16 mouse cellular contexts compared by ENCODE assay signal in the genomic region with DNA sequence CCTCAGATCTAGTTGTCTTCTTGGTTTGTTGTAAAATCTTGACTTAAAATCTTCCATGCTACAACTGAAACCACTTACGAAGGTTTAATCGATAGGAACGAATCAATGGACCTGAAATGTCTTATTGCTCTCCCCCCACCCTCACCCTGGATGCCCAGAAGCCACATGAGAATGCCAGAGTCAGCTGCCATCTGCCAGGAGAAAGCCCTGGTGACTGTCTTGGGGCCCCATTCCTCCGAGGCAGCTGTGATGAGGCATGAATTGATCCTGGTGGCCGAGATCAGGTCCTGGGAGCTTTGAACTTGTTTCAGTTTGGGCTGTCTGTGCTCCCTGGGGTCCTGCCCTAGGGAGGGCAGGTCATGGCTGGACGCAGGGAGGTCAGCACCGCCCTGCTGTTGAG. TPM values are rescaled to one million over a fixed set of nuclear protein-coding genes. Genes with fewer than 3 reads are reported as not detected.
DNase-seq lines count a peak whose midpoint lies in the region; ATAC-seq lines count a peak whose summit lies in the region.
"Had no signal": no experiment of that assay in that cellular context is flagged by ENCODE, and none has a peak within 500 bp of the region (broad histone marks: within the 10 kb centered on the region; RNA-seq: fewer than 3 reads in every experiment).

No protein-coding gene starts in this region.

- no peak overlapping the region for H3K9ac ChIP-seq in hindbrain, embryonic 14.5 days
- no peak overlapping the region for H3K9ac ChIP-seq in neural tube, embryonic 13.5 days
- H3K9ac ChIP-seq in stomach, embryonic 16.5 days (ENCODE audit: low read length), result no peak overlapping the region
- H3K9ac ChIP-seq: forebrain, embryonic 12.5 days had no signal

- peaks cover 9% of the 10 kb centered on the region; the same call in 1 of the 2 replicates for H3K27me3 ChIP-seq in hindbrain, embryonic 10.5 days (ENCODE audit: insufficient read depth, poor library complexity, severe bottlenecking)
- H3K27me3 ChIP-seq in hindbrain, embryonic 14.5 days (ENCODE audit: control insufficient read depth, insufficient read depth, low read length), result no peaks in the 10 kb centered on the region
- H3K27me3 ChIP-seq in neural tube, embryonic 13.5 days, result no peaks in the 10 kb centered on the region
- no peaks in the 10 kb centered on the region for H3K27me3 ChIP-seq in limb, embryonic 10.5 days (ENCODE audit: low read depth, poor library complexity, severe bottlenecking)
- no peaks in the 10 kb centered on the region for H3K27me3 ChIP-seq in stomach, embryonic 16.5 days (ENCODE audit: control insufficient read depth, insufficient read depth, low read length)

- no peak overlapping the region for H3K4me2 ChIP-seq in hindbrain, embryonic 14.5 days (replicated peaks)
- H3K4me2 ChIP-seq in neural tube, embryonic 13.5 days, result no peak overlapping the region
- H3K4me2 ChIP-seq in stomach, embryonic 16.5 days (ENCODE audit: low read depth, low read length), result no peak overlapping the region
- H3K4me2 ChIP-seq: forebrain, embryonic 12.5 days; liver, embryonic 11.5 days had no signal

- H3K27ac ChIP-seq in hindbrain, embryonic 10.5 days, result peak overlapping the region; percentile 87
- H3K27ac ChIP-seq in hindbrain, embryonic 14.5 days, result no peak overlapping the region
- H3K27ac ChIP-seq in neural tube, embryonic 13.5 days (replicated peaks), result 0 out of 2 replicates have a peak overlapping the region, but pooled peaks have one; percentile 18
- H3K27ac ChIP-seq in limb, embryonic 10.5 days, result peak overlapping the region; percentile 39; the same call in 1 of the 2 replicates
- 0 out of 2 replicates have a peak overlapping the region, but pooled peaks have one; percentile 58 for H3K27ac ChIP-seq in stomach, embryonic 16.5 days (ENCODE audit: low read length)
- H3K27ac ChIP-seq: left cerebral cortex, adult 2 months had no signal

- no peak for ATAC-seq in hindbrain, embryonic 14.5 days (ENCODE audit: low FRiP score)
- no peak for ATAC-seq in neural tube, embryonic 13.5 days (ENCODE audit: low read depth)
- no peak for ATAC-seq in stomach, embryonic 16.5 days (ENCODE audit: insufficient read depth, low FRiP score)
- ATAC-seq: intestine, embryonic 16.5 days had no signal

- H3K36me3 ChIP-seq in hindbrain, embryonic 10.5 days, result no peaks in the 10 kb centered on the region
- H3K36me3 ChIP-seq in hindbrain, embryonic 14.5 days (replicated peaks; ENCODE audit: control insufficient read depth, insufficient read depth), result no peaks in the 10 kb centered on the region
- H3K36me3 ChIP-seq in neural tube, embryonic 13.5 days, result no peaks in the 10 kb centered on the region
- H3K36me3 ChIP-seq in limb, embryonic 10.5 days, result no peaks in the 10 kb centered on the region
- no peaks in the 10 kb centered on the region for H3K36me3 ChIP-seq in stomach, embryonic 16.5 days (ENCODE audit: control insufficient read depth, insufficient read depth, low read length)
- H3K36me3 ChIP-seq: forebrain, embryonic 12.5 days had no signal

- 52% methylated on average over 7 of the region's 7 CpGs for WGBS in hindbrain, embryonic 10.5 days
- WGBS in hindbrain, embryonic 14.5 days, result 51% methylated on average over 7 of the region's 7 CpGs
- WGBS in neural tube, embryonic 13.5 days, result 58% methylated on average over 7 of the region's 7 CpGs
- WGBS in limb, embryonic 10.5 days, result 67% methylated on average over 7 of the region's 7 CpGs
- 77% methylated on average over 7 of the region's 7 CpGs for WGBS in stomach, embryonic 16.5 days

- H3K4me3 ChIP-seq in hindbrain, embryonic 10.5 days, result no peak overlapping the region
- H3K4me3 ChIP-seq in hindbrain, embryonic 14.5 days (replicated peaks; ENCODE audit: low read length), result no peak overlapping the region
- H3K4me3 ChIP-seq in neural tube, embryonic 13.5 days, result no peak overlapping the region
- no peak overlapping the region for H3K4me3 ChIP-seq in limb, embryonic 10.5 days
- H3K4me3 ChIP-seq in stomach, embryonic 16.5 days (replicated peaks; ENCODE audit: low read length), result no peak overlapping the region
- H3K4me3 ChIP-seq: forebrain, embryonic 12.5 days; left cerebral cortex, adult 2 months had no signal

- H3K4me1 ChIP-seq in hindbrain, embryonic 10.5 days (replicated peaks), result peaks cover 72% of the 10 kb centered on the region
- H3K4me1 ChIP-seq in hindbrain, embryonic 14.5 days (replicated peaks; ENCODE audit: control insufficient read depth, insufficient read depth, low read length), result peaks cover 37% of the 10 kb centered on the region
- peaks cover 81% of the 10 kb centered on the region for H3K4me1 ChIP-seq in neural tube, embryonic 13.5 days (replicated peaks)
- H3K4me1 ChIP-seq in limb, embryonic 10.5 days, result peaks cover 52% of the 10 kb centered on the region
- peaks cover 49% of the 10 kb centered on the region for H3K4me1 ChIP-seq in stomach, embryonic 16.5 days (ENCODE audit: control insufficient read depth, insufficient read depth, low read length)

- 0 out of 2 replicates have a peak, but pooled peaks cover 5% of the 10 kb centered on the region for H3K9me3 ChIP-seq in hindbrain, embryonic 10.5 days
- no peaks in the 10 kb centered on the region for H3K9me3 ChIP-seq in hindbrain, embryonic 14.5 days (ENCODE audit: control insufficient read depth, low read length)
- H3K9me3 ChIP-seq in neural tube, embryonic 13.5 days, result no peaks in the 10 kb centered on the region
- no peaks in the 10 kb centered on the region for H3K9me3 ChIP-seq in limb, embryonic 10.5 days (replicated peaks)
- no peaks in the 10 kb centered on the region for H3K9me3 ChIP-seq in stomach, embryonic 16.5 days (replicated peaks; ENCODE audit: control insufficient read depth, low read length)

- no peak for DNase-seq in hindbrain, embryonic 10.5 days (ENCODE audit: low spot score)
- DNase-seq in hindbrain, embryonic 14.5 days (ENCODE audit: low spot score), result no peak
- DNase-seq in neural tube, embryonic 10.5 days (ENCODE audit: extremely low spot score, low spot score), result no peak
- DNase-seq in limb, embryonic 10.5 days (ENCODE audit: low spot score), result no peak
- DNase-seq in frontal cortex, postnatal 14 days (ENCODE audit: low spot score in 2 of 2), result no peak
- DNase-seq: cerebellum, adult 2 months; kidney, postnatal 36 days; left cerebral cortex, postnatal 4 days; lung, adult 2 months; lung, postnatal 4 days had no signal

RNA-seq across cellular contexts. Expression of a gene that starts 33.0 kb away (rescaled TPM):
- 0.37 and 0.61 TPM in 2 replicates for polyA plus RNA-seq in hindbrain, embryonic 10.5 days (2016; fragmentation: Nextera tagmentation; extraction: Ambion mirVana)
- polyA plus RNA-seq in hindbrain, embryonic 14.5 days (2014; fragmentation: Nextera tagmentation; extraction: Ambion mirVana), result 2.5 and 4.0 TPM in 2 replicates
- polyA plus RNA-seq in neural tube, embryonic 13.5 days (2015; fragmentation: Nextera tagmentation; extraction: Ambion mirVana), result 1.2 and 1.4 TPM in 2 replicates
- polyA plus RNA-seq in limb, embryonic 10.5 days (2016; fragmentation: Nextera tagmentation; extraction: Ambion mirVana), result 0.26 and 0.33 TPM in 2 replicates
- polyA plus RNA-seq in stomach, embryonic 16.5 days (2015; fragmentation: Nextera tagmentation; extraction: Ambion mirVana), result 4.0 and 4.4 TPM in 2 replicates
